Mouse (Mus musculus): Measurements from ENCODE around the gene Tsnaxip1. TPM values are rescaled to one million over a fixed set of nuclear protein-coding genes. Genes with fewer than 3 reads are reported as not detected.

The Tsnaxip1 gene
- polyA plus RNA-seq, 1 experiment from 2014 or later = 0.30 TPM

DNA sequence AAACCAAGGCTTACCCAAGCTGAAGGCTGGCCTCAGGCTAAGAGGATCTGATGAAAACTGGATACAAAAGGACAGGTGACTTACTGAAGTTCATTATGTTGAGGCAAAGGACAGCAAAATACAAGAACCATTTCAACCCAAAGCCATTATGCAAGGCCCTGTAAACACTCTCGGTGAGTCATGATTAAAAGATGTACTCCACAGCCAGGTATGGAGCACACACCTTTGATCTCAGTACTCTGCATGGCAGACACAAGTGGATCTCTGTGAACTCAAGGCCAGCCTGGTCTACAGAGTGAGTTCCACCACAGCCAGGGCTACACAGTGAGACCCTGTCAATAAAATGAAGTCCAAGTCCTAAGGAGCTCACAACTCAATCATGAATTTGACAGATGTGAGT is 31.7 kb upstream of the Tsnaxip1 start:
- no peak overlapping the region for H3K27ac ChIP-seq (ENCODE audit: low read length)
- no peaks in the 10 kb centered on the region for H3K27me3 ChIP-seq (ENCODE audit: control insufficient read depth, insufficient read depth, low read length)
- no peak overlapping the region for H3K4me3 ChIP-seq (ENCODE audit: low read depth, low read length)
- 71% methylated on average over 1 of the region's 1 CpGs for WGBS
- no peaks in the 10 kb centered on the region for H3K36me3 ChIP-seq (ENCODE audit: control insufficient read depth, insufficient read depth, low read length)
- H3K4me1 ChIP-seq (ENCODE audit: control insufficient read depth, insufficient read depth, low read length) = peaks cover 10% of the 10 kb centered on the region
- no peak overlapping the region for H3K9ac ChIP-seq (replicated peaks; ENCODE audit: low read depth, low read length)
- H3K9me3 ChIP-seq (ENCODE audit: control insufficient read depth, low read depth, low read length) = no peaks in the 10 kb centered on the region
- no peak for ATAC-seq (ENCODE audit: insufficient number of reproducible peaks, insufficient read depth, low FRiP score, low read depth)
- no peak overlapping the region for H3K4me2 ChIP-seq (replicated peaks; ENCODE audit: low read depth, low read length)

DNA sequence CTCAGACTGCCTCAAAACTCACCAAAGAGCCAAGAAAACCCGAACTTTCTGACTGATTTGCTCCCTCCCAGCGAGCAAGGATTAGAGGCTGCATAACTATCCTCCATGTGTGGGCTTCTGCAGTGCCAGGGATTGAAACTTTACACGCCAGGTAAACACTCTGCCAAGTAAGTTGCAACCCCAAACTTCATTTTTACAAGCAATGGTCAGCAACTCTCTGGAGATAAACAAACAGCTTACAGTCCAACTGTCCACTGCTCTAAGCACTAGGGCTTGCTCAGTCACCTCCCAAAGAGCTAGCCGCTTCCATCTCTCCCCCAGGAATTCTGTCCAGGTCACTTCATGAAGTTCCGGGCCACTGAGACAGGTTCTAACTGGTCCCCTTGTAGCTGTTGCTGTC is 29.1 kb upstream of the Tsnaxip1 start:
- 90% methylated on average over 5 of the region's 5 CpGs for WGBS
- Histone ChIP-seq H3K4me2 (replicated peaks; ENCODE audit: low read depth, low read length) (no peak overlapping the region), H3K27me3 (ENCODE audit: control insufficient read depth, insufficient read depth, low read length) (no peaks in the 10 kb centered on the region), H3K9me3 (ENCODE audit: control insufficient read depth, low read depth, low read length) (no peaks in the 10 kb centered on the region), H3K9ac (replicated peaks; ENCODE audit: low read depth, low read length) (no peak overlapping the region), H3K27ac (ENCODE audit: low read length) (peak overlapping the region; percentile 53; the same call in 1 of the 2 replicates), H3K4me3 (ENCODE audit: low read depth, low read length) (no peak overlapping the region), H3K4me1 (ENCODE audit: control insufficient read depth, insufficient read depth, low read length) (peaks cover 10% of the 10 kb centered on the region), H3K36me3 (ENCODE audit: control insufficient read depth, insufficient read depth, low read length) (no peaks in the 10 kb centered on the region)
- ATAC-seq (ENCODE audit: insufficient number of reproducible peaks, insufficient read depth, low FRiP score, low read depth) = no peak

DNA sequence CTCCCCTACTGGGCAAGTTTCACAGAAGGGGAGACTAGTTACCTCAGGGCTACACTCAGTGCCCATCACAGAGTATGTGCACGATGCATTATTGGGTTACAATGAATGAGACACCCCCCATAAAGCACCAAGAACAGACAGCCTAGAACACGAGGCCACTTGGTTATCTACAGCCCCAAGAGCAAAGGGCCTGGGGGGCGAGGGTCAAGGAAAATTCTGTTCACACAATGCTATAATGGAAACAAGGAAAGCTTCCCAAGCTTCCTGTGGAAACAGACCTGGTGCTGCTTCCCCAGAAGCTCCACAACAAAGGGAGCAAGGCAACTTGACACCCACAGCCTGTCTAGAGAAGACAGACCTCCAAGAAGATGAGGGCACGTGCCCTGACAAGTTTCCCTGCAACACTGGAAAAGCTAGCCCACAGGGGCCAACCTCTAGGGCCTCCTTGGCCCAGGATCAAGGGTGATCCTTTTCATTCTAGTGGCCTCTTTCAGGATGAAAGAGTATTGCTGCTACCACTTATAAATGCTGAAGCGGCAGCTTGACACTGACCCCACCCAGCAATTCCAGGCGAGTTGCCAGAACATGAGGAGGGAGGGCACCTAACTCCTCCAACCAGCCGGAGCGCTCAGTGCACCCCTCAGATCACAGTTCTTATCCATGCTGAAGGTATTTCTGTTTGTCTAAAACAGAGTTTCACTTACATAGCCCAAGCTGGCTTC is 28.3 kb upstream of the Tsnaxip1 start:
- ATAC-seq (ENCODE audit: insufficient number of reproducible peaks, insufficient read depth, low FRiP score, low read depth) = peak; percentile 69; the same call in 1 of the 2 replicates
- peaks cover 10% of the 10 kb centered on the region for H3K4me1 ChIP-seq (ENCODE audit: control insufficient read depth, insufficient read depth, low read length)
- no peak overlapping the region for H3K4me2 ChIP-seq (replicated peaks; ENCODE audit: low read depth, low read length)
- no peaks in the 10 kb centered on the region for H3K9me3 ChIP-seq (ENCODE audit: control insufficient read depth, low read depth, low read length)
- no peak overlapping the region for H3K4me3 ChIP-seq (ENCODE audit: low read depth, low read length)
- peak overlapping the region; percentile 53; the same call in 1 of the 2 replicates for H3K27ac ChIP-seq (ENCODE audit: low read length)
- no peaks in the 10 kb centered on the region for H3K27me3 ChIP-seq (ENCODE audit: control insufficient read depth, insufficient read depth, low read length)
- H3K9ac ChIP-seq (replicated peaks; ENCODE audit: low read depth, low read length) = no peak overlapping the region
- no peaks in the 10 kb centered on the region for H3K36me3 ChIP-seq (ENCODE audit: control insufficient read depth, insufficient read depth, low read length)
- WGBS = 39% methylated on average over 8 of the region's 8 CpGs

DNA sequence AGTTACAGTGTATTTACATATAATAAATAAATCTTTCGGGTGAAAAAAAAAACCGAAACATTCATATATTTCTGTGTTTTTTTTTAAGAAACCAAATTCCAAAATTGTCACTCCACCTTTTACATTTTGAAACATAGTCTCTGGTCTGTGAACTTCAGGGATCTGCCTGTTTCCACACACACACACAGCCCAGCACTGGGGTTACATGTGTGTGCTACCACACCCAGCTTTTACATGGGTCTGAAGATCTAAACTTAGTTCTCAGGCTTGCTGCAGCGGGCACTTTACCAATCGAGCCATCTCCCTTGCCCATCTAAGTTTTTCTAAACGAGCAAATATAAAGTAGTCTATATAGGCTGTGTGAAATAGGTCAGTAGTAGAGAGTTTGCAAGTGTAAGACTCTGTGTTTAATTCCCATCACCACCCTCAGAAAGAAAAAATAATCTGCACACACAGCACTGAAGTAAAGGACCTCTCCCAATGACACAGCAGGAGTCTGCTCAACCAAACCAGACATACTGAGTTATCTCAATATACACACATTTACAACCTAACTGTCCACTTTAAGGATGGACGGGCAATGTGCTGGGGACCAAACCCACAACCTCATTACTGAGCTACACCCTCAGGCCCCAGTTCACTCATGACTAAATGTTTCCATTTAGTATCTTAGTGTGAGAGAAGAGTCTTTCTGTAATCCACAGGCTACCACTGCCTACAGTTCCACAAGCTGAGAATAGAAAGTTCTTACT is 26.2 kb upstream of the Tsnaxip1 start:
- H3K9me3 ChIP-seq (ENCODE audit: control insufficient read depth, low read depth, low read length) = no peaks in the 10 kb centered on the region
- H3K4me3 ChIP-seq (ENCODE audit: low read depth, low read length) = no peak overlapping the region
- no peak overlapping the region for H3K9ac ChIP-seq (replicated peaks; ENCODE audit: low read depth, low read length)
- 88% methylated on average over 6 of the region's 6 CpGs for WGBS
- peaks cover 7% of the 10 kb centered on the region; the same call in 1 of the 2 replicates for H3K36me3 ChIP-seq (ENCODE audit: control insufficient read depth, insufficient read depth, low read length)
- ATAC-seq (ENCODE audit: insufficient number of reproducible peaks, insufficient read depth, low FRiP score, low read depth) = peak; percentile 59; the same call in 1 of the 2 replicates
- H3K27ac ChIP-seq (ENCODE audit: low read length) = no peak overlapping the region
- H3K27me3 ChIP-seq (ENCODE audit: control insufficient read depth, insufficient read depth, low read length) = no peaks in the 10 kb centered on the region
- no peak overlapping the region for H3K4me2 ChIP-seq (replicated peaks; ENCODE audit: low read depth, low read length)
- H3K4me1 ChIP-seq (ENCODE audit: control insufficient read depth, insufficient read depth, low read length) = peaks cover 10% of the 10 kb centered on the region

DNA sequence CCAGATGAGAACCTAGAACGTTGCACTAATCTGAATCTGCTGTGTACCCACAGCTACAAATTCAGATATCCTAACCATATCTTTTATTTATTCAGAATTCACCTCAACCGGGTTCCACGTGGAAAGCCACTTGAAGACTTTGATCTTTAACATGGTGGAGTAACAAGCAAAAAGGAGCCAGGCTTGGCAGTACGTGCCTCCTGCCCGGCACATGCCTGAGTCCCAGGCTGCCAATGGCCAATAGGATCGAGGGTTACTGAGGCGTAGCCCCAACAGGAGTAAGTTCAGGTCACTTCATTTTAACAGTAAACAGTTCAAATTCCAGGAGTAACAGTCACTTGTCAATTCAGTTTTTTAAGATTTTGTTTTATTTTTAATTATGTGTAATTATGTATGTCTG is 22.7 kb upstream of the Tsnaxip1 start:
- H3K9ac ChIP-seq (replicated peaks; ENCODE audit: low read depth, low read length) = no peak overlapping the region
- H3K36me3 ChIP-seq (ENCODE audit: control insufficient read depth, insufficient read depth, low read length) = peaks cover 9% of the 10 kb centered on the region; the same call in 1 of the 2 replicates
- no peak overlapping the region for H3K4me2 ChIP-seq (replicated peaks; ENCODE audit: low read depth, low read length)
- no peaks in the 10 kb centered on the region for H3K27me3 ChIP-seq (ENCODE audit: control insufficient read depth, insufficient read depth, low read length)
- ATAC-seq (ENCODE audit: insufficient number of reproducible peaks, insufficient read depth, low FRiP score, low read depth) = no peak
- H3K27ac ChIP-seq (ENCODE audit: low read length) = no peak overlapping the region
- H3K4me1 ChIP-seq (ENCODE audit: control insufficient read depth, insufficient read depth, low read length) = no peaks in the 10 kb centered on the region
- H3K9me3 ChIP-seq (ENCODE audit: control insufficient read depth, low read depth, low read length) = no peaks in the 10 kb centered on the region
- no peak overlapping the region for H3K4me3 ChIP-seq (ENCODE audit: low read depth, low read length)
- 90% methylated on average over 7 of the region's 7 CpGs for WGBS

DNA sequence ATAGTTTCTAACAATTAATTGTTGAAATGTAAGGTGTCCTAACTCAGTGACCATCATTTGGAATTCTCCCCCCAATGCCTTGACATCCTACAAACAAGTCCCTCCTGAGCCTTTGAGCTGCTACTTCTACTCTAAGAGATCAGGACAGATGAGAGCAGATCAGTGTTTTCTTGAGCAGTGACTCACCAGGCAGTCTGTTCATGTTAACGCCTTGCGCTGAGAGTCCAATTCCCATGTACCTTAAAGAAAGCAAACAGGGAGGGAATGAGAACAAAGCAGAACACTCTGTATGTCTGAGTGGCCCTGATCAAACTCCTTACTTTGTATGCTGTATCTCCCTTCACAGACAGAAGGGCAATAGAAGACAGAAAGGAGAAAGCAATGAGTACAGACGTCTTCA is 22.2 kb upstream of the Tsnaxip1 start:
- peaks cover 9% of the 10 kb centered on the region; the same call in 1 of the 2 replicates for H3K36me3 ChIP-seq (ENCODE audit: control insufficient read depth, insufficient read depth, low read length)
- H3K4me2 ChIP-seq (replicated peaks; ENCODE audit: low read depth, low read length) = no peak overlapping the region
- 85% methylated on average over 3 of the region's 3 CpGs for WGBS
- no peaks in the 10 kb centered on the region for H3K9me3 ChIP-seq (ENCODE audit: control insufficient read depth, low read depth, low read length)
- no peak overlapping the region for H3K27ac ChIP-seq (ENCODE audit: low read length)
- no peak overlapping the region for H3K9ac ChIP-seq (replicated peaks; ENCODE audit: low read depth, low read length)
- H3K4me1 ChIP-seq (ENCODE audit: control insufficient read depth, insufficient read depth, low read length) = no peaks in the 10 kb centered on the region
- H3K4me3 ChIP-seq (ENCODE audit: low read depth, low read length) = no peak overlapping the region
- ATAC-seq (ENCODE audit: insufficient number of reproducible peaks, insufficient read depth, low FRiP score, low read depth) = no peak
- no peaks in the 10 kb centered on the region for H3K27me3 ChIP-seq (ENCODE audit: control insufficient read depth, insufficient read depth, low read length)

DNA sequence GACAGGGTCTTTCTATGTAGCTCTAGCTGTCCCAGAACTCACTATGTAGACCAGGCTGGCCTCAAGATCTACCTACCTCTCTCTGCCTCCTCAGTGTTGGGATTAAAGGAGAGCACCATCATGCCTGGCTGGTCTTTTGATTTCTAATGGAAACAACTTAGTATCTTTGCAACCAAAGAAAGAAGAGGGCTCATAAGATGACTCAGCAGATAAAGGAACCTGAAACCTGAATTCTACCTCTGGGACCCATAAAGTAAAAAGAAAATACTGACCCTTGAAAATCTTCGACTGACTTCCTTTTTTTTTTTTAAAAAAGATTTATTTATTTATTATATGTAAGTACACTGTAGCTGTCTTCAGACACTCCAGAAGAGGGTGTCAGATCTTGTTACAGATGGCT is 21.6 kb upstream of the Tsnaxip1 start:
- 74% methylated on average over 1 of the region's 1 CpGs for WGBS
- no peak overlapping the region for H3K27ac ChIP-seq (ENCODE audit: low read length)
- no peak overlapping the region for H3K4me2 ChIP-seq (replicated peaks; ENCODE audit: low read depth, low read length)

DNA sequence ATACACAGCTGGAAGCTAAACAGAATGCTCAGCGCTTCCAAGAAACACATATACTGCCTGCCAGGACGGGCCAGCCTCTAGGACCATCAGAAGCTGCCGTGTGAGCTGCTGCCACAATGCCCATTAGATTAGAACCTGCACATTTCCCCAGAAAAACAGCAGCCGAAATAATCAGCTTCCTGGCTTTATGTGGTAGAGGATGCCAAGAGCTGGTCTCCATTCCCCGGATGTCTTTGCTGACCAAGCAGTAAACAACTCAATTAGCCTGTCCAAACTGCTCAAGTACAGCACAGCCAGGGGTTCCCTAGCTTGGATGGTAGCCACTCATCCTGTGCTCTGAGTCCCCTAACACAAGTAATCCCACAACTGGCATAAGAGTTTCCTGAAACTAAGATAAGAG is 19.8 kb upstream of the Tsnaxip1 start:
- Histone ChIP-seq H3K4me1 (ENCODE audit: control insufficient read depth, insufficient read depth, low read length) (no peaks in the 10 kb centered on the region), H3K9ac (replicated peaks; ENCODE audit: low read depth, low read length) (no peak overlapping the region)
- no peak for ATAC-seq (ENCODE audit: insufficient number of reproducible peaks, insufficient read depth, low FRiP score, low read depth)

More for the DNA sequence above, 21.6 kb upstream of the Tsnaxip1 start:
- Histone ChIP-seq H3K36me3 (ENCODE audit: control insufficient read depth, insufficient read depth, low read length) (peaks cover 9% of the 10 kb centered on the region; the same call in 1 of the 2 replicates), H3K9me3 (ENCODE audit: control insufficient read depth, low read depth, low read length) (no peaks in the 10 kb centered on the region), H3K9ac (replicated peaks; ENCODE audit: low read depth, low read length) (no peak overlapping the region), H3K27me3 (ENCODE audit: control insufficient read depth, insufficient read depth, low read length) (no peaks in the 10 kb centered on the region), H3K4me1 (ENCODE audit: control insufficient read depth, insufficient read depth, low read length) (no peaks in the 10 kb centered on the region), H3K4me3 (ENCODE audit: low read depth, low read length) (no peak overlapping the region)
- no peak for ATAC-seq (ENCODE audit: insufficient number of reproducible peaks, insufficient read depth, low FRiP score, low read depth)

More for the DNA sequence above, 19.8 kb upstream of the Tsnaxip1 start:
- no peaks in the 10 kb centered on the region for H3K27me3 ChIP-seq (ENCODE audit: control insufficient read depth, insufficient read depth, low read length)
- 88% methylated on average over 5 of the region's 5 CpGs for WGBS
- H3K4me3 ChIP-seq (ENCODE audit: low read depth, low read length) = no peak overlapping the region
- no peak overlapping the region for H3K4me2 ChIP-seq (replicated peaks; ENCODE audit: low read depth, low read length)
- H3K27ac ChIP-seq (ENCODE audit: low read length) = no peak overlapping the region
- H3K36me3 ChIP-seq (ENCODE audit: control insufficient read depth, insufficient read depth, low read length) = peaks cover 19% of the 10 kb centered on the region
- no peaks in the 10 kb centered on the region for H3K9me3 ChIP-seq (ENCODE audit: control insufficient read depth, low read depth, low read length)
